Mouse (Mus musculus) heart, embryonic 16.5 days (tissue): ENCODE data around the gene Gprc5b. TPM values are rescaled to one million over a fixed set of nuclear protein-coding genes. Genes with fewer than 3 reads are reported as not detected.
A peak's percentile ranks its signal among the peaks of the same experiment; 100 is the strongest.

ENCODE experiments used
- ATAC-seq: fragments of 200-750 bp; cut with Nextera tagmentation; replicated peaks from 2 replicates; pipeline ENCODE4 v1.8.0; 2017; ENCODE audit warnings: moderate number of reproducible peaks; ENCODE audit not compliant: insufficient read depth, low FRiP score; ENCODE audit errors: extremely low read depth
- H3K27ac ChIP-seq: fragments of 300-500 bp; sonication (generic); 2 replicates; pipeline ENCODE4 v1.5.1; 2014; ENCODE audit warnings: mild to moderate bottlenecking, low read length, control low read depth, moderate library complexity
- H3K27me3 ChIP-seq: fragments of 300-500 bp; sonication (generic); 2 replicates; pipeline ENCODE4 v1.6.1; 2014; ENCODE audit warnings: low read length, mixed read lengths; ENCODE audit not compliant: control insufficient read depth, insufficient read depth
- H3K36me3 ChIP-seq: fragments of 300-500 bp; sonication (generic); 2 replicates; pipeline ENCODE4 v1.6.1; 2014; ENCODE audit not compliant: control insufficient read depth, insufficient read depth
- H3K4me1 ChIP-seq: fragments of 300-500 bp; sonication (generic); 2 replicates; pipeline ENCODE4 v1.6.1; 2014; ENCODE audit warnings: low read length, mixed read lengths; ENCODE audit not compliant: control insufficient read depth, insufficient read depth
- H3K4me2 ChIP-seq: fragments of 300-500 bp; sonication (generic); 2 replicates; pipeline ENCODE4 v1.6.1; 2014; ENCODE audit warnings: low read depth, mild to moderate bottlenecking, control low read depth, low read length
- H3K4me3 ChIP-seq: fragments of 300-500 bp; sonication (generic); 2 replicates; pipeline ENCODE4 v1.5.1; 2014; ENCODE audit warnings: mild to moderate bottlenecking, control low read depth, low read length
- H3K9ac ChIP-seq: fragments of 300-500 bp; sonication (generic); 2 replicates; pipeline ENCODE4 v1.6.1; 2014; ENCODE audit warnings: low read length, control low read depth
- H3K9me3 ChIP-seq: fragments of 300-500 bp; sonication (generic); replicated peaks from 2 replicates; pipeline ENCODE4 v1.6.1; 2016; ENCODE audit warnings: low read length; ENCODE audit not compliant: control insufficient read depth
- WGBS: fragments of 180-500 bp; shearing (Covaris S2); extraction: QIAGEN DNeasy Blood & Tissue Kit; methylation state at CpG from one replicate; pipeline ENCODE4 v1.1.7; 2014; 5-methylcytosine and 5-hydroxymethylcytosine counted together
- polyA plus RNA-seq: library from polyadenylated mRNA; unstranded; fragments of >200 nt; fragmentation: Nextera tagmentation; extraction: Ambion mirVana; gene quantifications from 2 replicates; pipeline ENCODE4 v1.2.1, GENCODE M21; 2015

The Gprc5b gene
- polyA plus RNA-seq, result 5.3 and 5.8 TPM in 2 replicates

DNA sequence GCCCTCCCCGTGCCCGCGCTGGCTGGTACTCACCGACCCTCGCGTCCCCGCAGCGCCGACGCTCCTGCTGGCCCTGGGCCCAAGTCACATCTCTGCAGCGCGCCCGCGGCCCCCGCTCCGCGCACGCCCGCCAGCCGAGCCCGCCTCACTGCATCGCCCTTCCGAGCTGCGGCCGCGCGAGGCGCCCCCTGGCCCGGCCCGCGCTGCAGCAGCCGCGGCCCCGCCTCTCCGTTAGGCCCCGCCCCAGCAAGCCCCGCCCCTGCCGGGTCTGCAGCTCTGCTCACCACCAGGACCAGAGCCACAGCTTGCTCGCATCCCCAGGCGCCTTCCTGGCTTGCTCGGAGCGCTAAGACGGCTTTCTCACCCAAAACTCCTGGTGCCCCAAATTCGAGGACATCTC, at the start of gene Gprc5b:
TSS of gene Gprc5b (minus strand) at position 205 of the 400 bp plus-strand sequence.
- peak within 1 kb of the TSS; percentile 83 for H3K9ac ChIP-seq
- no peaks in the 10 kb centered on the region for H3K9me3 ChIP-seq
- under 1% methylated on average over 44 of the region's 44 CpGs for WGBS
- peak within 1 kb of the TSS; percentile 94 for H3K4me2 ChIP-seq
- peaks cover 16% of the 10 kb centered on the region for H3K4me1 ChIP-seq
- H3K27me3 ChIP-seq, result no peaks in the 10 kb centered on the region
- peak within 1 kb of the TSS; percentile 78 for H3K4me3 ChIP-seq
- peak within 1 kb of the TSS; percentile 21 for H3K27ac ChIP-seq
- peak; percentile 93 for ATAC-seq
- no peaks in the 10 kb centered on the region for H3K36me3 ChIP-seq

GRCm38 (mm10) chr7:119041502-119041901, 46.5 kb upstream of the Gprc5b start:
- Histone ChIP-seq H3K36me3 (no peaks in the 10 kb centered on the region), H3K9me3 (no peaks in the 10 kb centered on the region; the same call in 1 of the 2 replicates), H3K27me3 (no peaks in the 10 kb centered on the region), H3K9ac (no peak overlapping the region), H3K4me3 (no peak overlapping the region), H3K4me2 (no peak overlapping the region), H3K27ac (no peak overlapping the region), H3K4me1 (no peaks in the 10 kb centered on the region)
- ATAC-seq, result no peak

DNA sequence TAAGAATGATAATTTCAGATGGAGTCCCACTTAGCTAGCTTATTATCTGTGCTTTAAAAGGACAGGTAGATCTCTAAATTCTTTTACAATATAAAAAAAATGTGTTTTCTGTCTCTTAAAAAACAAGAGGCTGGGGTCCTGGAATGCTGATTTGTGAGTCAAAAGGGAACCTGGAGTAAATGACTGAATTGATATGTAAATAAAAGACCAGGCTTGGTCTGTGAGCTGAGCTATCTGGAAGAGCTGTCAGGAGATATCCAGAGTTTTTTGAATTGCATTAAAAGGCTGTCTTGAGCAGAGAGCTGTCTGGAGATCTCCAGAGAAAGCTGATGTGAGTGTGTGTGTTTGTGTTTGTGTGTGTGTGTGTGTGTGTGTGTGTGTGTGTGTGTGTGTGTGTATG, 42.6 kb upstream of the Gprc5b start:
- no peaks in the 10 kb centered on the region for H3K4me1 ChIP-seq
- H3K9ac ChIP-seq, result no peak overlapping the region
- no peak overlapping the region for H3K4me2 ChIP-seq
- H3K9me3 ChIP-seq, result no peaks in the 10 kb centered on the region
- H3K36me3 ChIP-seq, result no peaks in the 10 kb centered on the region
- ATAC-seq, result no peak
- H3K27ac ChIP-seq, result no peak overlapping the region
- no peaks in the 10 kb centered on the region for H3K27me3 ChIP-seq
- no peak overlapping the region for H3K4me3 ChIP-seq

- no peak overlapping the region for H3K9ac ChIP-seq
- no peak overlapping the region for H3K4me3 ChIP-seq
- no peaks in the 10 kb centered on the region for H3K36me3 ChIP-seq
- no peak overlapping the region for H3K4me2 ChIP-seq
- H3K9me3 ChIP-seq, result no peaks in the 10 kb centered on the region
- H3K27ac ChIP-seq, result no peak overlapping the region
- no peaks in the 10 kb centered on the region for H3K4me1 ChIP-seq
- no peaks in the 10 kb centered on the region for H3K27me3 ChIP-seq
- WGBS, result 56% methylated on average over 15 of the region's 15 CpGs
- no peak for ATAC-seq
Observed at GRCm38 (mm10) chr7:119034243-119034961, 39.4 kb upstream of the Gprc5b start.

GRCm38 (mm10) chr7:119023394-119023921, 28.4 kb upstream of the Gprc5b start:
- ATAC-seq, result no peak
- Histone ChIP-seq H3K9ac (no peak overlapping the region), H3K9me3 (no peaks in the 10 kb centered on the region), H3K4me1 (no peaks in the 10 kb centered on the region), H3K4me3 (no peak overlapping the region), H3K4me2 (no peak overlapping the region), H3K27ac (no peak overlapping the region), H3K36me3 (no peaks in the 10 kb centered on the region), H3K27me3 (no peaks in the 10 kb centered on the region)
- 29% methylated on average over 17 of the region's 17 CpGs for WGBS

DNA sequence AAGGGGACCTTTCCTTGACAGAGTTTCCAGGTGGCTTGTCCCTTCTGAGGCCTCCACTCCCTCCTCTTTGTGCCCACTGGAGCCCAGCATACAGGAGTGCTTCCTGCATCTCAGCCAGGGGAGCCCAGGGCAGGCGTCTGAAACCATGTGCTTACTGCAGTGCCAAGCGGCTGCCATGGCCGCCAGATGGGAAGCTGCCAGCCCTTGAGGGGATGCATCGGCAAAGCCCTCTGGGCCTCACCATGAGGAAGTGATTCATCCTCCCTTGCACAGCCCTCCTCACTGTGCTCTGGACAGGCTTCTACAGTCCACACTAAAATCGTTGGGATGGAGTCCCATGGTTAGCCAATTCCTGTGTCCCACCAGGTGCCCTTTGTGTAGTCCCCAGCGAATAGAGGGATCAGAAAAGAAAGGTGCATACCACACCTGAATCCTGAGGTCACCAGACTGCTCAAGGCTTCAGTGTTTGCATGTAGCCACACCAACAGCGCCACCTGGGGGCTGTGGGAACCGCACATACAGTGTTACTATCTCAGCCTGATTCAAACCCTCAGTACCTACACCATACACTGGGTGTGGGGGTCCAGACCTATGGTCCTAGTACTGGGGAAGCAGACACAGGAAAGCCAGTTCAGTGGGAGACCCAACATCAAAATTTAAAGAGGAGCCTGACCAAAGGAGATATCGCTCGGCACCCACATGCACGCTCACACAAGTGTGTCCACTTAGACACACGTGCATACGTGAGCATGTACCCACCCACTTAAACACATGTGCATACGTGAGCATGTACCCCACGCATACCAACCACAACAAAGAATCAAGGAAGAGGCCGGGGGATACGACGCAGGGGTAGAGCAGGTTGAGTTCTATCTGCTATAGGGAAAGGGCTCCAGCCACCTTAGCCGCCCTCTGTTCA, 27.5 kb upstream of the Gprc5b start:
- H3K4me2 ChIP-seq, result no peak overlapping the region
- H3K9me3 ChIP-seq, result no peaks in the 10 kb centered on the region
- no peaks in the 10 kb centered on the region for H3K27me3 ChIP-seq
- H3K4me3 ChIP-seq, result no peak overlapping the region
- H3K36me3 ChIP-seq, result no peaks in the 10 kb centered on the region
- H3K9ac ChIP-seq, result no peak overlapping the region
- no peaks in the 10 kb centered on the region for H3K4me1 ChIP-seq
- WGBS, result 73% methylated on average over 19 of the region's 19 CpGs
- H3K27ac ChIP-seq, result no peak overlapping the region
- 0 out of 2 replicates have a peak, but pooled peaks have one; percentile 33 for ATAC-seq

- Histone ChIP-seq H3K4me1 (no peaks in the 10 kb centered on the region), H3K9me3 (no peaks in the 10 kb centered on the region), H3K4me2 (no peak overlapping the region), H3K27me3 (no peaks in the 10 kb centered on the region), H3K27ac (no peak overlapping the region), H3K9ac (no peak overlapping the region), H3K36me3 (no peaks in the 10 kb centered on the region), H3K4me3 (no peak overlapping the region)
- ATAC-seq, result peak; percentile 51; the same call in 1 of the 2 replicates
- WGBS, result 17% methylated on average over 4 of the region's 4 CpGs
Observed at GRCm38 (mm10) chr7:119019537-119019936, 24.5 kb upstream of the Gprc5b start.

DNA sequence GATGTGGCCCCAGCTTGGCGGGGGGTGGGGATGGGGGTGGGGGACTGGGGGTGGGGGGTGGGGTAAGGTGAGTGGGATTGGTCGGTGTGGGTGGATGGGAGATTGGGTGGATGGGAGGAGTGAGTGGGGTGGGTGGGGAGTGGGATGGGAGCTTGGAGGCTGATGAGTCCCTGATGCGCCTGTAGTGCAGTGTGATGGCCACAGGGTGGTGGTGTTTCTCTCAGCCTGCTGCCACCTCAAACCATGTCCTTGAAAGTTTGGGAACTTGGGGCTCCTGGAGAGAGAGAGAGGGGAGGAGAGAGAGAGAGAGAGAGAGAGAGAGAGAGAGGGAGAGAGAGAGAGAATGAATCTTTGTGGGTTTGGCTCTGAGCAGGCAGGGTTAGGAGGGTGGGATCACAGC, 20.7 kb upstream of the Gprc5b start:
- WGBS, result 0% methylated on average over 3 of the region's 3 CpGs
- ATAC-seq, result no peak

More for the DNA sequence above, 20.7 kb upstream of the Gprc5b start:
- Histone ChIP-seq H3K36me3 (no peaks in the 10 kb centered on the region), H3K9me3 (no peaks in the 10 kb centered on the region), H3K27ac (no peak overlapping the region), H3K27me3 (peaks cover 3% of the 10 kb centered on the region; the same call in 1 of the 2 replicates), H3K9ac (no peak overlapping the region), H3K4me3 (no peak overlapping the region), H3K4me1 (no peaks in the 10 kb centered on the region), H3K4me2 (no peak overlapping the region)
